Mouse (Mus musculus) ovary, postnatal 14 days (tissue): ENCODE measurements around the gene Zmym4.

Experiments
- DNase-seq: peaks from one replicate; pipeline ENCODE4 v3.0.0; 2022; ENCODE audit warnings: low spot score

Zmym4 gene

GRCm38 (mm10) chr4:126822891-126823882, 144.7 kb downstream of the Zmym4 start:
- DNase-seq: no peak

- no peak for DNase-seq
Observed at GRCm38 (mm10) chr4:126814854-126815253, 153.1 kb downstream of the Zmym4 start.

DNA sequence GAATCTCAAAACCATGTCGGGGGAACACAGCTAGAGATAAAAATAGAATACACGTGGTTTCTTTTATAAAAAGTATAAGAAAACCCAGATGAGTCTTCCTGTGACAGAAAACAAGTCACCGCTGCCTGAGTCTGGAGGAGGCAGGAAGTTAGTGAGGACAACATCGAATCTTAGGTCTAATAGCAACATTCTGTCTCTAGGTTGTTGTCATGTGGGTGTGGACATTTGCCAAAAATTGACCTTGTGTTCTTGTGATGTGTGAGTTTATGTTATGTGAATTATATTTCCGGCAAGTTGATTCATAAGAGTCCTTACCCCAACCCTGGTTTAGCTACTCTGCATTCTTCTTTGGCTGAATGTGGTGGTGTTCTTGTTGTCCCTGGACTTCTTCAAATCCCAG, 154.7 kb downstream of the Zmym4 start:
- no peak for DNase-seq
